Mouse (Mus musculus): ENCODE data around the gene 4931428L18Rik.

DNA sequence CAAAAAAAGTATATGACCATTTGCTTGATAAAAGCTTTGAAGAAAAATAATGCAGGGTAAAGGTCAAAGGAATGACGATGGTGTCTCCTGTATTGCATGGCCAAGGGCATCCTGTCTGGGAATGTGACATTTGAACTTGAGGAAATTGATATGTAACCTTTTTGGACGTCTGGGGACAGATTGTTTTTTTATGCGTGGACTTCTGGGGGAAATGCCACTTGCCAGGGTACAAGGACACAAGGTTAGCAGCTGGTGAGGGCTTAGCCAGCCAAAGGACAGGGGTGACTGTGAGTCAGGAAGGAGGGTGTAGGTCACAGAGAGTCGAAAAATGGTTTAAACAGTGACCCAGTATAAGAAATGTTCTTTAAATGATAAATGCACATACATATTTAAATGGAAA, 109.0 kb downstream of the 4931428L18Rik start:
- no peak for TF ChIP-seq E2F4 (IDR thresholded peaks at IDR 0.05; ENCODE audit: borderline replicate concordance, low read depth, low read length)
- no peak for TF ChIP-seq USF1 (IDR thresholded peaks at IDR 0.05; ENCODE audit: low read depth, low read length)
- no peak for TF ChIP-seq HCFC1 (IDR thresholded peaks at IDR 0.05; ENCODE audit: low read depth, low read length)
- TF ChIP-seq CTCF (IDR thresholded peaks at IDR 0.05 in 2 of 3, conservative IDR thresholded peaks at IDR 0.05 in 1 of 3; ENCODE audit: control insufficient read depth in 1 of 3, insufficient read depth in 1 of 3, low read depth in 2 of 3, low read length in 3 of 3, poor library complexity in 1 of 3, severe bottlenecking in 1 of 3): no peak
- no peak for TF ChIP-seq MYC (IDR thresholded peaks at IDR 0.05; ENCODE audit: low read depth, low read length)
- TF ChIP-seq GATA1 (IDR thresholded peaks at IDR 0.05; ENCODE audit: low read depth, low read length): no peak
- TF ChIP-seq TAL1 (IDR thresholded peaks at IDR 0.05; ENCODE audit: low read length): no peak
- no peak for TF ChIP-seq EP300 (IDR thresholded peaks at IDR 0.05; ENCODE audit: low read depth in 1 of 2, low read length in 2 of 2)
- no peak for TF ChIP-seq NELFE (IDR thresholded peaks at IDR 0.05; ENCODE audit: low read depth, low read length)
- no peak for TF ChIP-seq TCF12 (IDR thresholded peaks at IDR 0.05; ENCODE audit: low read depth, low read length)
- no peak for TF ChIP-seq MEF2A (IDR thresholded peaks at IDR 0.05; ENCODE audit: extremely low read depth, insufficient replicate concordance, low read depth, low read length, poor library complexity, severe bottlenecking)
- TF ChIP-seq POLR2A (IDR thresholded peaks at IDR 0.05; ENCODE audit: control insufficient read depth in 1 of 2, insufficient read depth in 1 of 2, low read depth in 1 of 2, low read length in 2 of 2, poor library complexity in 1 of 2): no peak

Data from MEL (cell line).